Mouse (Mus musculus): ENCODE results near the gene Tlx2.

- no peak for TF ChIP-seq CTCF (IDR thresholded peaks at IDR 0.05; ENCODE audit: insufficient read depth, low read depth, low read length)
- no peak for TF ChIP-seq POLR2A (IDR thresholded peaks at IDR 0.05; ENCODE audit: insufficient read depth, low read depth, low read length)
These were observed 51.0 kb downstream of the Tlx2 start for GRCm38 (mm10) chr6:83019044-83019443.
